Comparison of ENCODE assay signal across 9 mouse cellular contexts in genomic region chr10:73921579-73921978, GRCm38 (mm10).
DNase-seq lines count a peak whose midpoint lies in the region; TF ChIP-seq lines count a peak whose summit lies in the region.
"Had no signal": no experiment of that assay in that cellular context is flagged by ENCODE, and none has a peak within 500 bp of the region (broad histone marks: within the 10 kb centered on the region; RNA-seq: fewer than 3 reads in every experiment).

No protein-coding gene starts in this region.

- H3K9ac ChIP-seq in heart, adult 2 months (ENCODE audit: low read depth, low read length) = no peak overlapping the region
- H3K9ac ChIP-seq: lung, embryonic 15.5 days had no signal

- H3K27ac ChIP-seq in heart, adult 2 months = no peak overlapping the region
- H3K27ac ChIP-seq in limb, embryonic 10.5 days = no peak overlapping the region
- H3K27ac ChIP-seq: lung, embryonic 15.5 days had no signal

- H3K4me3 ChIP-seq in heart, adult 2 months = no peak overlapping the region
- H3K4me3 ChIP-seq in limb, embryonic 10.5 days = no peak overlapping the region
- H3K4me3 ChIP-seq: lung, embryonic 15.5 days had no signal

- H3K79me2 ChIP-seq in heart, adult 2 months (replicated peaks; ENCODE audit: control insufficient read depth, insufficient read depth, low read length) = no peaks in the 10 kb centered on the region

- DNase-seq in heart, adult 2 months = no peak
- no peak for DNase-seq in heart, adult 8-10 months (ENCODE audit: low spot score)
- peak; percentile 1 for DNase-seq in left cerebral cortex, postnatal 4 days
- DNase-seq in left cerebral cortex, adult 8-10 months (ENCODE audit: low spot score in 2 of 2) = no peak
- DNase-seq in R1 (ENCODE audit: low read depth, low spot score) = peak; percentile 20
- peak; percentile 3 for DNase-seq in forelimb bud, embryonic 11.5 days (ENCODE audit: low read depth, low spot score)
- no peak for DNase-seq in limb, embryonic 10.5 days (ENCODE audit: low spot score)
- DNase-seq: thymus, postnatal 4 days had no signal

- H3K27me3 ChIP-seq in heart, adult 2 months (ENCODE audit: control insufficient read depth, insufficient read depth, low read length) = no peaks in the 10 kb centered on the region
- no peaks in the 10 kb centered on the region for H3K27me3 ChIP-seq in limb, embryonic 10.5 days (ENCODE audit: low read depth, poor library complexity, severe bottlenecking)
- H3K27me3 ChIP-seq: lung, embryonic 15.5 days had no signal

- no peaks in the 10 kb centered on the region for H3K9me3 ChIP-seq in limb, embryonic 10.5 days (replicated peaks)
- H3K9me3 ChIP-seq: lung, embryonic 15.5 days had no signal

- TF ChIP-seq EP300 in heart, adult 2 months (IDR thresholded peaks at IDR 0.05; ENCODE audit: insufficient read depth, low read depth, low read length) = no peak

- intact Hi-C loops in heart, adult 2 months (cut with DNase I) = no loop called here
- intact Hi-C loops in left cerebral cortex, postnatal 4 days (cut with DNase I) = no loop called here

- WGBS in heart, adult 2 months = 49% methylated on average over 3 of the region's 3 CpGs
- WGBS in limb, embryonic 10.5 days = 68% methylated on average over 3 of the region's 3 CpGs

- no peak for TF ChIP-seq POLR2A in heart, adult 2 months (IDR thresholded peaks at IDR 0.05; ENCODE audit: insufficient read depth, low read depth, low read length)

- H3K4me1 ChIP-seq in heart, adult 2 months (ENCODE audit: control insufficient read depth, insufficient read depth, low read length) = no peaks in the 10 kb centered on the region
- no peaks in the 10 kb centered on the region for H3K4me1 ChIP-seq in limb, embryonic 10.5 days
- H3K4me1 ChIP-seq: lung, embryonic 15.5 days had no signal

- no peaks in the 10 kb centered on the region for H3K36me3 ChIP-seq in heart, adult 2 months (ENCODE audit: control insufficient read depth, insufficient read depth, low read length)
- H3K36me3 ChIP-seq in limb, embryonic 10.5 days = no peaks in the 10 kb centered on the region
- H3K36me3 ChIP-seq: lung, embryonic 15.5 days had no signal

- peak; percentile 65 for TF ChIP-seq CTCF in heart, adult 2 months (IDR thresholded peaks at IDR 0.05)

Comparison
In these comparisons a context has a peak if more than half of its experiments do, and no peak if none do; other contexts are left out.
1. DNase-seq: peak in left cerebral cortex, postnatal 4 days (single experiment), R1 (single experiment) and forelimb bud, embryonic 11.5 days (single experiment); none in heart, adult 2 months (0 of 2), heart, adult 8-10 months (single experiment), left cerebral cortex, adult 8-10 months (0 of 2) and limb, embryonic 10.5 days (single experiment).